Mouse (Mus musculus) cerebellum, adult 2 months (tissue): ENCODE results near the gene Sox5. TPM values are rescaled to one million over a fixed set of nuclear protein-coding genes. Genes with fewer than 3 reads are reported as not detected.
A peak's percentile ranks its signal among the peaks of the same experiment; 100 is the strongest.

Experiments used
- DNase-seq, 2 experiments: peaks; one replicate each; pipeline ENCODE4 v3.0.0; 2021
- H3K27ac ChIP-seq: fragments of 200-500 bp; 2 replicates; pipeline ENCODE4 v1.5.1; 2012; ENCODE audit warnings: low read length, control low read depth, inconsistent platforms; ENCODE audit not compliant: insufficient read depth
- H3K27me3 ChIP-seq: fragments of 200-500 bp; 2 replicates; pipeline ENCODE4 v1.6.1; 2012; ENCODE audit warnings: inconsistent platforms, mild to moderate bottlenecking, low read length, moderate library complexity; ENCODE audit not compliant: control insufficient read depth, insufficient read depth
- H3K4me1 ChIP-seq: fragments of 200-500 bp; 2 replicates; pipeline ENCODE4 v1.6.1; 2011; ENCODE audit warnings: low read length; ENCODE audit not compliant: control insufficient read depth, insufficient read depth
- H3K4me3 ChIP-seq: fragments of 200-500 bp; replicated peaks from 2 replicates; pipeline ENCODE3; 2011; ENCODE audit warnings: mild to moderate bottlenecking, low read depth, low read length, control low read depth; ENCODE audit not compliant: insufficient read depth
- CTCF ChIP-seq: fragments of 200-500 bp; IDR thresholded peaks from 2 replicates; pipeline ENCODE4 v1.5.1; 2011; ENCODE audit warnings: low read depth, mild to moderate bottlenecking, control low read depth, low read length, moderate library complexity, borderline replicate concordance; ENCODE audit not compliant: insufficient read depth
- POLR2A ChIP-seq: fragments of 200-500 bp; IDR thresholded peaks from 2 replicates; pipeline ENCODE4 v1.6.1; 2011; ENCODE audit warnings: low read length, control low read depth, borderline replicate concordance; ENCODE audit not compliant: insufficient read depth
- WGBS: fragments of 180-500 bp; shearing (Covaris S2); methylation state at CpG from one replicate; pipeline ENCODE4 v1.1.7; 2018; 5-methylcytosine and 5-hydroxymethylcytosine counted together
- polyA plus RNA-seq: library from polyadenylated mRNA; depleted of rRNA; stranded (reverse); fragments of >200 nt; gene quantifications from 2 replicates; pipeline ENCODE4 v1.2.3, GENCODE M21; 2012

Sox5 gene
- polyA plus RNA-seq, 1 experiment, result 13.3 TPM

DNA sequence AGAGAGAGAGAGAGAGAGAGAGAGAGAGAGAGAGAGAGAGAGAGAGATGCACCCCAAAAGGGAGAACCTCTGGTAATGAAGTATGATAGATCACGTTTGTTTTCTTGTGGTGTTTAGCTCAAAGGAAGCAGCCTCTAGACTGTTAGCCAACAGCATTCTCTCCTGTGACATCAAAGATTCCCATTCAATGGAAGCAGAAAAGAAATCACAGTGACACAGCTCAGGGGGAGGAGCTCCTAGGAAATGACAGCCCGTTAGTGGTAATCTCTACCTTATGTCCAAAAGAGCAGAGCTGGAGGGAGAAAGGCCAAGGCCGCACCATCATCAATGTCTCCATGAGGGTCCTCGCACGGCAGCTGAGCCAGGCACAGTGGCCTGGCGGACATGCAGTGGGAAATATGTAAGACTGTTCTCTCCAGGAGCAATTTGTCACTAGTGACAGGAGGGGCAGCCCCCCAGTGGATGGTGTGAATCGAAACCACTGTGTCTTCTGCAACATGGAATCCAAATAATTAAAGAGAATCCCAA, 529.5 kb downstream of the Sox5 start:
- H3K27ac ChIP-seq, result no peak overlapping the region
- no peak for DNase-seq
- no peaks in the 10 kb centered on the region for H3K27me3 ChIP-seq
- no peak overlapping the region for H3K4me3 ChIP-seq
- TF ChIP-seq CTCF (no peak), POLR2A (no peak)
- H3K4me1 ChIP-seq, result no peaks in the 10 kb centered on the region
- 46% methylated on average over 7 of the region's 7 CpGs for WGBS

GRCm38 (mm10) chr6:144251222-144252170, 530.3 kb downstream of the Sox5 start:
- TF ChIP-seq CTCF, result no peak
- no peak for TF ChIP-seq POLR2A
- WGBS, result 62% methylated on average over 18 of the region's 18 CpGs
- no peak overlapping the region for H3K27ac ChIP-seq
- no peaks in the 10 kb centered on the region for H3K4me1 ChIP-seq
- no peak overlapping the region for H3K4me3 ChIP-seq
- H3K27me3 ChIP-seq, result no peaks in the 10 kb centered on the region
- DNase-seq, result no peak

DNA sequence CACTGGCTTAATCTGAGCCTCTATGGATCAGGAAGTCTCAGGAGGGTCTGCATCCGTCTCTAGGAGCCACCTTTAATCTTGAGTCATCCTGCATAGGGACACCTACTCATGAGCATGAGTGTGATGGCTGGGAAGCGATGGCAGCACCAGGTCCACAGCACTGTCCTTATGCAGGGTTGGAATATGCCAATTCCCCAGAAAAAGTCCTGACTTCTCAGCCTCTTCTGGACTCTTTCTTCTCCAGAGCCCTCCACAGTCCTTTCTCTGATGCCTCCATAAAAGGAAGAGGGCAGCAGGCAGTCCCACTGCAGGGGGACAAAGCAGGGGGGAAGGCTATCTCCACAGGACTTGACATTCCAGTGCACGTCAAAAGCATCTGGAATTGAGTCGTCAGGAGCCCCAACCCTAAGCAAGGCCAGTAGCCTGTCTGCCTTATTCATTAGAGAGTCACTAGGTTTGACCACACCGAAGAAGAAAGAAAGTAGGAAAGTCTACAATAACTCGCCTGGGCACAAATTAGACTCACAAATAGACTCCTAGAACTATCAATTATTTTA, 531.1 kb downstream of the Sox5 start:
- Histone ChIP-seq H3K27me3 (no peaks in the 10 kb centered on the region), H3K4me1 (no peaks in the 10 kb centered on the region), H3K4me3 (no peak overlapping the region), H3K27ac (no peak overlapping the region)
- TF ChIP-seq CTCF (no peak), POLR2A (no peak)
- DNase-seq, result no peak
- 64% methylated on average over 6 of the region's 6 CpGs for WGBS

GRCm38 (mm10) chr6:144236581-144236980, 545.2 kb downstream of the Sox5 start:
- Histone ChIP-seq H3K27ac (no peak overlapping the region), H3K27me3 (no peaks in the 10 kb centered on the region), H3K4me3 (no peak overlapping the region), H3K4me1 (no peaks in the 10 kb centered on the region)
- 58% methylated on average over 11 of the region's 11 CpGs for WGBS
- TF ChIP-seq CTCF (no peak), POLR2A (no peak)
- DNase-seq, result no peak

GRCm38 (mm10) chr6:144203970-144204369, 577.8 kb downstream of the Sox5 start:
- no peak for TF ChIP-seq CTCF
- no peak for TF ChIP-seq POLR2A
- H3K4me1 ChIP-seq, result no peaks in the 10 kb centered on the region; the same call in 1 of the 2 replicates
- H3K27me3 ChIP-seq, result no peaks in the 10 kb centered on the region; the same call in 1 of the 2 replicates
- DNase-seq, result peak in 1 of 2 experiments; percentile 32
- H3K27ac ChIP-seq, result no peak overlapping the region
- WGBS, result 17% methylated on average over 8 of the region's 8 CpGs
- peak overlapping the region; percentile 0 for H3K4me3 ChIP-seq

GRCm38 (mm10) chr6:144203013-144203412, 578.8 kb downstream of the Sox5 start:
- peak overlapping the region; percentile 51 for H3K4me3 ChIP-seq
- H3K4me1 ChIP-seq, result no peaks in the 10 kb centered on the region; the same call in 1 of the 2 replicates
- DNase-seq, result no peak
- H3K27ac ChIP-seq, result no peak overlapping the region
- no peaks in the 10 kb centered on the region; the same call in 1 of the 2 replicates for H3K27me3 ChIP-seq
- TF ChIP-seq CTCF (no peak), POLR2A (no peak)
- 63% methylated on average over 12 of the region's 12 CpGs for WGBS

GRCm38 (mm10) chr6:144201402-144202040, 580.3 kb downstream of the Sox5 start:
- no peaks in the 10 kb centered on the region; the same call in 1 of the 2 replicates for H3K27me3 ChIP-seq
- DNase-seq, result no peak
- H3K4me1 ChIP-seq, result no peaks in the 10 kb centered on the region; the same call in 1 of the 2 replicates
- TF ChIP-seq POLR2A (no peak), CTCF (no peak)
- H3K27ac ChIP-seq, result no peak overlapping the region
- H3K4me3 ChIP-seq, result no peak overlapping the region
- WGBS, result 95% methylated on average over 5 of the region's 5 CpGs
